Mouse (Mus musculus): Measurements from ENCODE around the gene Rab3b.
A peak's percentile ranks its signal among the peaks of the same experiment; 100 is the strongest.

The Rab3b gene

GRCm38 (mm10) chr4:108890876-108891275 lies 12.0 kb downstream of the Rab3b start:
- no peak for DNase-seq (ENCODE audit: low read depth, low spot score)

- no peak for DNase-seq (ENCODE audit: low read depth, low spot score)
These were observed 21.6 kb downstream of the Rab3b start for GRCm38 (mm10) chr4:108900421-108900820.

GRCm38 (mm10) chr4:108902886-108903285 lies 24.0 kb downstream of the Rab3b start:
- DNase-seq (ENCODE audit: low read depth, low spot score): no peak

- no peak for DNase-seq (ENCODE audit: low read depth, low spot score)
These were observed 24.5 kb downstream of the Rab3b start for GRCm38 (mm10) chr4:108903346-108903745.

- no peak for DNase-seq (ENCODE audit: low read depth, low spot score)
These were observed 25.2 kb downstream of the Rab3b start for GRCm38 (mm10) chr4:108904076-108904475.

GRCm38 (mm10) chr4:108904790-108905189 lies 25.9 kb downstream of the Rab3b start:
- no peak for DNase-seq (ENCODE audit: low read depth, low spot score)

- DNase-seq (ENCODE audit: low read depth, low spot score): no peak
These were observed 27.0 kb downstream of the Rab3b start for GRCm38 (mm10) chr4:108905859-108906258.

- no peak for DNase-seq (ENCODE audit: low read depth, low spot score)
These were observed 28.6 kb downstream of the Rab3b start for GRCm38 (mm10) chr4:108907475-108907874.

GRCm38 (mm10) chr4:108909872-108910425 lies 31.1 kb downstream of the Rab3b start:
- no peak for DNase-seq (ENCODE audit: low read depth, low spot score)

- no peak for DNase-seq (ENCODE audit: low read depth, low spot score)
These were observed 33.0 kb downstream of the Rab3b start for GRCm38 (mm10) chr4:108911866-108912265.

GRCm38 (mm10) chr4:108913180-108913579 lies 34.3 kb downstream of the Rab3b start:
- DNase-seq (ENCODE audit: low read depth, low spot score): no peak

GRCm38 (mm10) chr4:108914391-108914790 lies 35.5 kb downstream of the Rab3b start:
- DNase-seq (ENCODE audit: low read depth, low spot score): no peak

- DNase-seq (ENCODE audit: low read depth, low spot score): no peak
These were observed 36.2 kb downstream of the Rab3b start for GRCm38 (mm10) chr4:108915101-108915500.

- no peak for DNase-seq (ENCODE audit: low read depth, low spot score)
These were observed 38.8 kb downstream of the Rab3b start for GRCm38 (mm10) chr4:108917654-108918053.

- peak; percentile 8 for DNase-seq (ENCODE audit: low read depth, low spot score)
These were observed 49.1 kb downstream of the Rab3b start for GRCm38 (mm10) chr4:108927945-108928344.

GRCm38 (mm10) chr4:108933163-108933562 lies 54.3 kb downstream of the Rab3b start:
- DNase-seq (ENCODE audit: low read depth, low spot score): no peak

GRCm38 (mm10) chr4:108934856-108935255 lies 56.0 kb downstream of the Rab3b start:
- no peak for DNase-seq (ENCODE audit: low read depth, low spot score)

GRCm38 (mm10) chr4:108937848-108938771 lies 59.2 kb downstream of the Rab3b start:
- DNase-seq (ENCODE audit: low read depth, low spot score): no peak

GRCm38 (mm10) chr4:108940681-108941473 lies 62.0 kb downstream of the Rab3b start:
- DNase-seq (ENCODE audit: low read depth, low spot score): no peak

GRCm38 (mm10) chr4:108942171-108942570 lies 63.3 kb downstream of the Rab3b start:
- DNase-seq (ENCODE audit: low read depth, low spot score): no peak

- no peak for DNase-seq (ENCODE audit: low read depth, low spot score)
These were observed 64.3 kb downstream of the Rab3b start for GRCm38 (mm10) chr4:108942986-108943720.

All from CD4-positive helper T cell, adult 2 months (primary cell).